Mouse (Mus musculus) heart, adult 8-10 months (tissue): Measurements from ENCODE around the gene Gale. TPM values are rescaled to one million over a fixed set of nuclear protein-coding genes. Genes with fewer than 3 reads are reported as not detected.

Experiments used
- DNase-seq: peaks from one replicate; pipeline ENCODE4 v3.0.0; 2022; ENCODE audit warnings: low spot score
- total RNA-seq, 4 experiments: library from RNA; stranded (reverse); gene quantifications; 2 replicates each; pipeline ENCODE4 v1.2.4; 2022

Gale gene
- total RNA-seq, 4 experiments from 2014 or later: 1.2 to 3.2 (median 1.6) TPM

DNA sequence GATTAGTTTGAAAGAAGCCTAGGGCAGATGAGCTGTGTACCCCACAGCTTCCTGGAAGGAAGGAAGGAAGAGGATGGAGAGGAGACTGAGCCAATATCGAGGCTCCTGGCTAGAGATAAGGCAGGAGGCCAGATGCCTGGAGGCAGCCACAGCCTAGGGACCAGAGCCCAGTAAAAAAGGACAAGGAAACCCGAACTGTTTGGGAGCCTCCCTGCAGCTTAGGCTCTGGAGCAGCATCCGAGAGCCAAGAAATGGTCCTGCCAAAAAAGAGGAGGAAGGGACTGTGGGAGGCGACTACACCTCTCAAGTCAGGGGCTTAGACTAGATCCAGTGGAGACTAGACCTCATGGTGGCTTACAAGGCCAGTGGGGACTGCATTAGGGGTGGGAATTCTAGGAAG, 20.1 kb upstream of the Gale start:
- DNase-seq: peak; percentile 40

- no peak for DNase-seq
These were observed 17.8 kb upstream of the Gale start for GRCm38 (mm10) chr4:135945706-135946105.

DNA sequence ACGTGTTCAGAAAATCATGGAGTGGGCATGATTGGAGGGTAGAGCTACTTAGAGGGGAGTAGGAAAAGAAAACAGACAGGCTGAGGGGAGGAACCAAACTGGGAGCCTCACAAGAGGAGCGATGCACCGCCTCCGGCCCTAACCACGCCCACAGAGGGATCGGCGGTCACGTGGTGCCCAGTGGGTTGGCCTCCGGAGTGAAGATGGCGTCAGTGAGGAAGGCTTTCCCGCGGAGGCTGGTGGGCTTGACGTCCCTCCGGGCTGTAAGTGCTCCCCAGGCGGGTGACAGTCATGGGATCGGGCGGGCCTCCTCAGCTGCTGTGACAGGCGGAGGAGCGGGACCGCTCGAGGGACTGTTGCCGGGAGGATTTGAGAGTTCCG, 17.3 kb upstream of the Gale start, which contains the start of gene Hmgcl:
TSS of gene Hmgcl (plus strand) at position 171 of the 381 bp plus-strand sequence.
- peak; percentile 97 for DNase-seq

DNA sequence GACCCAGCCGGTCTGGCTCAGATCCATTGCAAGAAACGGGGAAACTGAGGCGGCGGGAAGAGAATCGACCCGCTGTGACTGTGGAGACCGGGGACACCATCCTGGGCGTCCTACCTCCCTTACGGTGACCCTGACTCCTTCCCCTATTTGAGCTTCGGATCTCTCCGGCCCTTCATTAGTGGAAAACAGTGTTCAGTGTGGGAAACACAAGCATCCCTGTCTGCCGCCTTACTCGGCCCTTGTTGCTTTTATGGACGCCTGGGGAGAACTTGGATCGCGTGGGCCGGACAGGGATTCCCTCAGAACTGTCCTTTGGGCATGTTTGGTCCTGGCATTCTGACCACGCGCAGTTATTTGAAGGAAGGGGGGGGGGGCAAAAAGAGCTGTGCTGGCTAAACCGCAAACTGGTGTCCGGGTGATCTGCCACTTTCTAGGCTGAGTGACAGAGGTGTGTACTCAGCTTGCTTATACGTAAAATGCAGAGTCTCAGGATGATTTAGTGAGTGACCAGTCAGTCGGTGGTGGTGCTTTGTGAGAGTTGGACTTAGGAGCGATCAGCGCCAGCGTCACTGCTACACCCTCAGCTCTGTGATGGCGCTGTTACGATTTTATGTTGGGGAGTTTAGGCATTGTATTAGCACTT, 16.7 kb upstream of the Gale start:
- no peak for DNase-seq

GRCm38 (mm10) chr4:135948142-135948541, 15.4 kb upstream of the Gale start:
- DNase-seq: peak; percentile 51

DNA sequence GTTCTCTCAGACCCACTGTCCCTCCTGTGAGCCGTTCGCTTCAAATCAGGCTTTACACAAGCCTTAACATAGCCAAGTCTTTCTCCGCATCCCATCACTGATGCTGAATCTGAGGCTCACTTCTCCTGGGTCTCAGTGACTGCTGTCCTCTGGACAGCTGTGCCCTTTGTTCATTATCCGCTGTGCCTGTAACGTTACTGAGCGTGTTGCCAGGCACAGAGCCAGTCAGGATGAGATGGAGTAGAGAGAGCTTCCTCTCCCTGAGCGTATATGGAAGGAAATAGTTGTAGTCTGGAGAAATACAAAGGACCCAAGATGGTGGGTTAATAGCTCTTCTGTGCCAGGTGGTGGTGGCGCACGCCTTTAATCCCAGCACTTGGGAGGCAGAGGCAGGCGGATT, 14.1 kb upstream of the Gale start:
- DNase-seq: peak; percentile 49

DNA sequence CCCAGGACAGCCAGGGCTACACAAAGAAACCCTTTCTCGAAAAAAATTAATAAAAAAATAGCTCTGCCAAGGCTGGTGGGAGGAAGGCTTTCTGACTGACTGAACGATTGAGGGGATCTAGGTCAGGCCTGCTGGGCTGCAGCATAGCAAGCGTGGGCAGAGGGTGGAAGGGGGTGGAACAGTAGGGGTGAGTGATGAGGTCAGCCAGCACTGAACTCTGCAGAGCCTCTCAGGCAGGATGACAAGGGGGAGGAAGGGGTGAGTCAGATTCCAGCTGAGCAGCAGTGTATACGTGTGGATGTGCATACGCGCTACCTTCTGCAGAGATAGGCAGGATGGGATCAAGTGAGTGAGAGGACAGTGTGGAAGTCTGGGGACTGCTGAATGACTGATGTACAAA, 13.6 kb upstream of the Gale start:
- no peak for DNase-seq

- no peak for DNase-seq
These were observed 13.2 kb upstream of the Gale start for GRCm38 (mm10) chr4:135950365-135950764.

GRCm38 (mm10) chr4:135951505-135951904, 12.0 kb upstream of the Gale start:
- DNase-seq: no peak

DNA sequence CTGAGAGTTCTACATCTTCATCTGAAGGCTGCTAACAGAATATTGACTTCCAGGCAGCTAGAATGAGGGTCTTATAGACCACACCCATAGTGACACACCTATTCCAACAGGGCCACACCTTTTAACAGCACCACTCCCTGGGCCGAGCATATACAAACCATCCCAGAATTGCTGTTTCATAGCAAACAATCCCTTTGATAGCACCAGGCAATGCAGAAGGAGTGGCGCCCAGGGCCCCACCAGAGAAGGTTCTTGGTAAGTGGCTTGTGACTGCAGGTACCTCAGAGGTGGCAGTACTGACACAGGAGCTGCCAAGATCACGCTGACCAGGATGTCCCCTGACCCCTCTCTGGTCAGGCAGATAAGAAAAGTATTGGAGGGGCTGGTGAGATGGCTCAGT, 10.3 kb upstream of the Gale start:
- no peak for DNase-seq

- DNase-seq: peak; percentile 71
These were observed 9.3 kb upstream of the Gale start for GRCm38 (mm10) chr4:135954241-135954640.

DNA sequence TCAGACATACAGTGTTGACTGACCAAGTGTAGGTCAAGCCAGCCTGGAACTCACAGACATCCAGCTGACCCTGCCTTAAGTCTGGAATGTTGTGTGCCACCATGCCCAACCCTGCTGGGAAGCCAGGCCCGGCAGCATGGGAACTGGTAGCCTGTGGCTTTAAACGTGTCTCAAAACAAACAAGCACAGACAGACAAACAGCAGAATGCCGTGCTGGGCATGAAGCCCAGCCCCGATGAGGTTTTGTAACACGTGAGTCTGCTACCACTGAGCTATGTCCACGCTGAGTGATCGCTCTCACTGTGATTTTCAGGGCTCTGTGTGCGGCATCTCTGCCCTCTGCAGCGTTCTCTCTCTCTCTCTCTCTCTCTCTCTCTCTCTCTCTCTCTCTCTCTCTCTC, 7.6 kb upstream of the Gale start:
- DNase-seq: no peak

GRCm38 (mm10) chr4:135958354-135958753, 5.2 kb upstream of the Gale start:
- DNase-seq: no peak

- peak; percentile 77 for DNase-seq
These were observed 2.8 kb upstream of the Gale start for GRCm38 (mm10) chr4:135960717-135961116.

DNA sequence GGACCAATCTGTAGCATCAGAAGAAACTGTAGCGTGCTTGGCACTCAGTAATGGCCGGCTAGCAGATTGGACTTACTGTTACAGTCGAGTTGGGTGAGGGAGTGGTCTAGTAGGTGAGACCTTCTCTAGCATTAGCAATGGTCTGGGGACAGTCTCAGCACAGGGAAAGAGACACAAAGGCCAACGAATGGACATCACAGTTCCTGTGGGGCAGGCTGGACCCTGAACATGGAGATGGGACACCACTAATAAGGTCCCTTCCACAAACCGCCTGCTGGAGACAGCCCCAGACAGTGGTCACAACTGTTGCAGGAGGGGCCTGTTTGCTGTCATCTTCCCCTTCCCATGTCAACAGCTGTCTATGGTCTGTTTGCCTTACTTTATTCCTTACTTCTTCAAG, 1.8 kb upstream of the Gale start:
- no peak for DNase-seq

DNA sequence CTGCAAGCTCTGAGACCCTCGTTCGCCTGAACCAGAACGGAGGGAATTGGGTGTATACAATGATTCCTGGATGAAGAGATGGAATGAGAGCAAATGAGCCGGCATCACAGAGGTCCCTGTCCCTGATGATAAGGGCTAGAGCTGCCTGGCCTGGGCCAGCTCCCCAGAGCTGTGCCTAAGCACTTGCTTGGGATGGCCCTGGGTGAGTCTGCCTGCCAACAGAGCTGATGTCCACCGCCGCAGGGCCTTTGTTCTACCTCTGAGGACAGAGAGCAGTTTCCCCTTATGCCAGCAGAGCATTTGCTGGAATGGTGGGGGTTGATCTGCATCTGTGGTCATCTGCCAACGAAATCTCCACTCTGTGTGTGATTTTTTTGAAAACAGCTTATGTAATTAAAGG, 1.3 kb upstream of the Gale start:
- no peak for DNase-seq

- no peak for DNase-seq
These were observed 581 bp upstream of the Gale start for GRCm38 (mm10) chr4:135962946-135963345.

DNA sequence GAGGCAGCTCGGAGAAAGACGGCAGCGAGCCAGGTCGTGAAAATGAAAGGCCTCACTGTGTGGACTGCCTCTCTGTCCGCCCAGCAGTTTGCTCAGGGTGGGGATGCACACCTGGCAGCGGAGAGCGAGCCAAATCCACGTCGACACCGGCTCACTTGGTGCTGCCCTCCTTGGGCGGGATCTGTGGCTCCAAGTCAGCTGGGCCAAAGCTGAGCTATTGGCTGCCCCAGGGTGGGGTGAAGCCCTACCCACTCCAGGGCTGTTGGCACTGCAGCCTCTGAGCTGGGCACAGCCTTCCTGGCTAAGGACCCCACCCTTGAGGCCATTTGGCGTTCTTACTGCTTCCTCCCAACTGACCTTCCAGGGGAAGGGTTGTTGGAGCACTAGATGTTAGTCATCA, 899 bp downstream of the Gale start:
- DNase-seq: no peak

GRCm38 (mm10) chr4:135965113-135965512, 1.6 kb downstream of the Gale start:
- DNase-seq: no peak

DNA sequence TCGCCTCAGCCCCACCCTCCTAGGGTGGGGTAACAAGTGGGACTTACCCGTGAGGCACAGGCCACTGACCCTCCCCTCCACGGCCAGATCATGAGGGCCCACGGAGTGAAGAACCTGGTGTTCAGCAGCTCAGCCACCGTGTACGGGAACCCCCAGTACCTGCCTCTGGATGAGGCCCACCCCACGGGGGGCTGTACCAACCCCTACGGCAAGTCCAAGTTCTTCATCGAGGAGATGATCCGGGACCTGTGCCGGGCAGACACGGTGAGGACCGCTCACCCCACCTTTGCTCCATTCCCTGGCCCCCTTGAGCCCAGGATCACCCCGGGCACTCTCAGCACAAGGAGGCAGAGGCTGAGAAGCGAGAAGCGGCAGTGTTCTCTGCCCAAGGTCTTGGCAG, 2.8 kb downstream of the Gale start:
- no peak for DNase-seq

GRCm38 (mm10) chr4:135967086-135967760, 3.7 kb downstream of the Gale start:
- no peak for DNase-seq

DNA sequence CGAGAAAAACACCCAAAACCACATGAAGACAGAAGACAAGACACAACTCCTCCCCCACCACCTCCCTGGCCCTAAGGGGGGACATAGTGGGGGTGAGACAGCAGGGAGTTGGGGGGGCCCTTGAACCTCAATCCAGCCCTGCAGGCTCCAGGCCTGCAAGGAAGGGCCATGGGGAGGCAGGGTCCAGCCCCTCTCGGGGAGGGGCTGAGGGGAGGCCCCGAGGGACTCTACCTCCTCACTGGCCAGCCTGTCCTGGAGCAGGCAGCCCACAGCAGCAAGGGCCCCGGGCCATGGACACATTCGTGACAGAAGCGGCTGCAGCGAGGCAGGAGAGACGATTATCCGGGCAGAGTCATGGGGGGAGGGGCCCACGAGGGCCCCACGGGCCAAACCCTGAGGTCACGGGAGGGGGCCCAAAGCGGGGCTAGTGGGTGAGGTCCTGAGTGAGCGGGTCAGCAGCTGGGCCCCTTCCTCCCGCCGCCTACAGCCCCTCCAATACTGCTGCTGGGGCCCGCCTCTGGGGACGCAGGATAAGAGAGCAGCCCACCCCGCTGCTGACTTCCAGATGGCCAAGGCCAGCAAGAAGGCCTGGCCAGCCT, 4.8 kb downstream of the Gale start:
- no peak for DNase-seq

- DNase-seq: no peak
These were observed 5.7 kb downstream of the Gale start for GRCm38 (mm10) chr4:135969070-135969750.
